Mouse (Mus musculus) gastrocnemius, adult 2 months (tissue): Measurements from ENCODE around the gene Spata5. TPM values are rescaled to one million over a fixed set of nuclear protein-coding genes. Genes with fewer than 3 reads are reported as not detected.

Experiments
- DNase-seq: peaks from one replicate; pipeline ENCODE4 v3.0.0; 2022
- H3K27ac ChIP-seq: fragments of 200-600 bp; 2 replicates; pipeline ENCODE4 v1.8.1; 2022; ENCODE audit warnings: mild to moderate bottlenecking
- H3K4me3 ChIP-seq: fragments of 200-600 bp; 2 replicates; pipeline ENCODE4 v1.8.1; 2022; ENCODE audit warnings: mild to moderate bottlenecking, moderate library complexity
- CTCF ChIP-seq: fragments of 200-600 bp; IDR thresholded peaks from 2 replicates; pipeline ENCODE4 v1.8.1; 2022; ENCODE audit warnings: antibody characterized with exemption, mild to moderate bottlenecking, moderate library complexity
- intact Hi-C: fragments of 180-260 bp; cut with DNase I; formaldehyde crosslinking; loops from one replicate; pipeline ENCODE4 v1.15.1; 2025
- total RNA-seq, 2 experiments: library from RNA; stranded (reverse); gene quantifications; 2 replicates each; pipeline ENCODE4 v1.2.3; 2021

Gene Spata5
- total RNA-seq, 2 experiments from 2014 or later = 10.3 to 10.8 TPM

DNA sequence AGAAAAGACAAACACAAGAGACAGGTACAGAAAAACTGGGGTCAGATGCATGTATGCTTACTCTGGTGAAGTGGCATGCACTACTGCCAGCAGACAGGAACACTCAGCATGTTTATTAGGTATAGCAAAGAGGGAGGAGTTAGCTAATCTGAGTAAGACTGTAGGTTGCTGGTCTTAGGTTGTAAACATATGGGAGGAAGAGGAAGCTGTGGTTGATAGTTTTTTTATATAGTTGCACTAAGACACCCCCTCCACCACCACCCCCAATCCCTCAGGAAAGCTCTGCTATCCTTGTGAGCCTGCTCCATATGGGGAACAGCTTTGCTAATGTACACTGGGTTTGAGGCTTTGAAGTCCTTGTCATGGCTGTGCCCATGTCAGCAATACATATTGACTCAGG is 10.7 kb downstream of the Spata5 start:
- intact Hi-C loops = no loop called here
- no peak for TF ChIP-seq CTCF
- no peak overlapping the region for H3K4me3 ChIP-seq
- no peak overlapping the region for H3K27ac ChIP-seq
- DNase-seq = no peak

DNA sequence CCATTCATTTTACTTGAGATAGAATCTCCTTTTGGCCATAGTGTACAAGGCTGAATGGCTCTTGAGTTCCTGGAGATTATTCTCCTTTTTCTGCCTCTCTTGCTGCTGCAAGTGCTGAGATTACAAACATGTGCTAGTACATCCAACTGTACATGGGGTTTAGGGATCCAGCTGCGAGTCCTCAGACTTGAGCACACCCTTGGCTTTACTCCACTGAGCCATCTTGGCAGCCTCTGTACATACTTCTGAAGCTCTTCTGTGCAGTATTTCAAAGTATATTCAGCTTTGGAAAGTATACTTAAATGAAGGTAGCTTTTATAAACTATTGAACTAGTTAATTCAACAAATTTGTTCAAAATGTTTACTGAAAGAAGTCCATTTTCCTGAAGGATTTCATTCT is 20.1 kb downstream of the Spata5 start:
- H3K27ac ChIP-seq = no peak overlapping the region
- H3K4me3 ChIP-seq = no peak overlapping the region
- DNase-seq = no peak
- intact Hi-C loops = no loop called here
- no peak for TF ChIP-seq CTCF

DNA sequence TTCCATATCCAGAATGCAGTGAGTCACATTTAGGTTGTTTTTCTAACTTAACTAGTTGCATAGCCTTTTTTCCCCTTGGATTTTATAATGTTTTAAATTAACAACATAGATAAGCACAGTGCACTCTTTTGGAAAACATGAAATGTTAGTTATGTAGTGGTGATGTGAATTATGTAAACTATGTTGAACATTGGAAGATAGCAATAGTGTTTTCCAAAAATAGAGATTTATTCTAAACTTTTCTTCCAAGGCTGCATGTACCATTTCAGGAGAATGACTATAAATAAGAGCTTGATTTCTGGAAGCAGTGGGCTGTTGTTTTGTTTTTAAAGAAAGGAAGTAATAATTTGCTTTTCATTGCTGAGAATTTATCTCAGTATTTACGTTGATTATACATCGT is 23.7 kb downstream of the Spata5 start:
- Histone ChIP-seq H3K4me3 (no peak overlapping the region), H3K27ac (no peak overlapping the region)
- no peak for DNase-seq
- no peak for TF ChIP-seq CTCF
- intact Hi-C loops = no loop called here

DNA sequence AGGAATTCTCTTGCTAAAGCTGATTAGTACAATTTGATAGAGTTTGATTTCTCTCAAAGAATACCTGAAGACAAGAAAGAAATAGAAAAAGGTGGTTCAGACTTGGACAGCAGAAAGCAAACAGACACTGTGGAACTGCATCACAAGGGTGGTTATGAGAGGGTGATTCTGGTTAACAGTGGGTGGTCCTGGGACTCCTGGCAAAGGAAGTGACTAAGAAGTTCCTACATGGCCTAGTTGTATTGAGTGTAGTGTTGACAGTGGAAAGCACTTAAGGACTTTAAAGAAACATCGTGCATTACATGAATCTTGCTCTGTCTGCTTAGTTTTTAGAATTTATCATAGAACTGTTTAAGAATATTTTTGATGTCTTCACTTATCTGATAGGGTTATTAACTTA is 36.3 kb downstream of the Spata5 start:
- DNase-seq = no peak
- Histone ChIP-seq H3K4me3 (no peak overlapping the region), H3K27ac (no peak overlapping the region)
- no peak for TF ChIP-seq CTCF
- intact Hi-C loops = no loop called here

DNA sequence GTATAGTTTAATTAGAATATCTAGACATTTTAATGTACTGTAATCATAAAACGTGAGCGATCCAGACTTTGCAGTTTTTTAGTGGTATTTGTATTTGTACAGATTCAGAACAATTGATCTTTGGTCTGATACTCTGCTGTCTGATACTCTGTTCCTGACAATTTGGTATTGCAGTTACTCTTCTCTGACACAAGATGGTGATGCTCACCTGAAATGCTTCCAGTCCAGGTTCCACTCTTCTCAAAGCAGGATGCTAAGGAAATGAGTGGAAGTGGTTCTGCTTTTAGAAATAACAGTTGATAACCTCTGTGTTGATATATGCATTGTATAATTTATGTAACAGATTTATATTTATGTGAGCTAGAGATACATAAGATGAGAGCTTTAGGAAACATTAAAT is 48.5 kb downstream of the Spata5 start:
- DNase-seq = no peak
- no peak overlapping the region for H3K4me3 ChIP-seq
- TF ChIP-seq CTCF = peak; percentile 65
- intact Hi-C loops = no loop called here
- H3K27ac ChIP-seq = no peak overlapping the region

DNA sequence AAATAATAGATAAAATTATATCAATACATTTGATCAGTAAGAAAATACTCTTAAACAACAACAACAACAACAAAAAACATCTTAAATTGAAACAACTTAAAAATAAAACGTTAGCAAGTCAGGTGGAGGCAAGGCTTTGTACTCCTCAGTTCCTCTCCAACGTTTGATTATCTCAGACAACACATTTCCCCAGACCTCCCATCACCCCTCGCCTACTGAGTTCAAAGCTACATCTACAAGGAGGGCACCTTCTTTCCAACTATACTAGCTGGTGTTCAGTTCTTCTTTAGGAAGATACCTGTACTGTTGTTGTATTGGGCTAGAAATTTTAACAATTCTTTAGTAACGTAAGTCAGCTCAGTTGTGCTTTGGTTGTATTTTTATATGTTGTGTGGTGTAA is 49.7 kb downstream of the Spata5 start:
- TF ChIP-seq CTCF = no peak
- no peak for DNase-seq
- intact Hi-C loops = no loop called here

DNA sequence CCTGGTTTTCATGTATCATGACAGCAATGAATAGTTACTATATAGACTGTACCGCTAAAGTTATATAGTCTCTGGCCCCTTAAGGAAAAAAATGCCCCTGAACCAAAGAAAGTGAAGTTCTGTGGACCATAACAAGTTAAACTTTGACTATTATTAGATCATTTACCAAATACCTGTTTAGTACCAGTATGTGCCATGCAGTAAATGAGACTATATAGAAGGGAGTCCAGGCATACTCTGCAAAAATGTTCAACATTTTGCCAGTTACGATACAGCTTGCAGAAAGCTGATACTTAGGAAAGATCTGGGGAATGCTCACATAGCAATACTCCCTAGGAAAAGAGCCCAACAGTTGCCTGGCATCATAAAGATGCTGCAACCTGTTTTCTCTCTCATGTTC is 51.2 kb downstream of the Spata5 start:
- DNase-seq = no peak
- no peak for TF ChIP-seq CTCF
- intact Hi-C loops = loop anchor here (5.0 to 10.0 kb wide), 4 partner anchors 114 to 731 kb away; no protein-coding TSS in a partner anchor
- H3K27ac ChIP-seq = no peak overlapping the region
- no peak overlapping the region for H3K4me3 ChIP-seq

More for the DNA sequence above, 49.7 kb downstream of the Spata5 start:
- no peak overlapping the region for H3K27ac ChIP-seq
- H3K4me3 ChIP-seq = no peak overlapping the region

DNA sequence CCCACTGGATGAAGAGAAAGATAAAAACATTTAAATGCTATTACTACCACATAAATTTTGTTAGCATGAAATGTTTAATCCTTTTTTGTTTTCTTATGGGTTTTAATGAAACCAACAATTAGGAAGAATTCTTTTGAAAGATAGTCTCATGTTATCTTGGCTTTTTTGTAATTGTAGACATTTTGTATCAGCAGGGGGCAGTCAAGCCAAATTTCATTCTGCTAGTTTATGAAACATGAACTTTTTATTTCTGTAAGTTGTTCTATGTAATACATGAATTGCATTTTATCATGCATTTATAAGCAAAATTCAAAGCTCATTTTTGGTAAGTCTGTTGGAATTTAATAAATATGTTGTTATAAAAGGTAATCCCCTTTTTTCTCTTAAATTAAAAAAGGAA is 52.8 kb downstream of the Spata5 start:
- Histone ChIP-seq H3K4me3 (no peak overlapping the region), H3K27ac (no peak overlapping the region; the same call in 1 of the 2 replicates)
- intact Hi-C loops = loop anchor here (5.0 to 10.0 kb wide), 4 partner anchors 112 to 730 kb away; no protein-coding TSS in a partner anchor
- TF ChIP-seq CTCF = peak; percentile 58
- no peak for DNase-seq

DNA sequence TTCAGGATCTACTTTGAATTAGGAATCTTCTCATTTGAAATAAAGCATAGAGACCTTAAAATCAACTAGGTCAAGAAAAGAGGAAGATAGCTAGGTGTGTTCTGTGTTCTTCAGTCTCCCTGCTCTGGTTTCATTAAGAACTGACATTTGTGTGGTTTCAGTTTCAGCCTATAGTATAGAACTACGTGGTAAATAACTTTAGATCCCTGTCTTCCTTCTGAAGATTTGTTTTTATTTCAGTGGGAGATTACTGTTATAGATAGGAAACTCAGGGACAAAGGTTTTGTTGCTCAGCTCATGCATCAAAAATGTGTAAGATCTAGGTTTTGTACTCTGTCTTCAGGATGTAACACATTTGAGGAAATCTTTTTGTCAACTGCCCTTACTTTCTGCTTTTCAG is 56.8 kb downstream of the Spata5 start:
- no peak for DNase-seq
- no peak for TF ChIP-seq CTCF
- Histone ChIP-seq H3K27ac (no peak overlapping the region; the same call in 1 of the 2 replicates), H3K4me3 (no peak overlapping the region; the same call in 1 of the 2 replicates)
- intact Hi-C loops = loop anchor here (5.0 to 10.0 kb wide), 4 partner anchors 108 to 638 kb away; partner anchors contain the start of gene Spry1

DNA sequence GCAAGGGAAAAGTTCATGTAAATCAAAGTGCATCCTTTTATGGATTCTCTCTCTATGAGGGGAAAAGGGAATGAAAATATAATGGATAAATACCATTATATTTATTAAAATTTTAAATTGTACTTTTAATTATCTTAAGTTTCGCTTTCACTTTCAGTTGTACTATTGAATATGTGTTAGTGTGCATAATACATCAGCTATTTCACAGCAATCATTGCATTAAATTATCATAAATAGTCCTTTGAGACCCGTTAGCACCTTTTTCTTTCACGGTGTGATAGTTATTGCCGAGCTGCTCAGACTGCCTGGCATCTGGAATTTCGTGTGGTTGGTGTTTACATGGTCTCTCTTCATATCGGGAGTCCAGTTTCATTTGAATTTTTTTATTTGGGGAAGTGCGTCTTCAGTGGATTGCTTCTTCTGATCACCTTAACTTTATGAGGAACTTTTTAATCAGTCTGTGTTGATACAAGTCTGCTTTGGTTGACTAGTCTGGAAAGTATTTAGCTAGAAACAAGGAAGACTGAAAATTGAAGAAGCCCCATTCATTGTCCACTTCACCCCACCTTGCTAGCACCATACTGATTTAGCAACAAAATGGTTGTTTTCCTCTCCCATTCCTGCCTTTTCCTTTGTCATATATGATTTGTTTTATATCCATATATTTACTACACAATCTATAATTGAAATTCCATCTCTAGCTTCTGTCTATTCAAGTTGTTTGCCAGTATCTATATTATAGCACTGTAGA is 57.9 kb downstream of the Spata5 start:
- peak overlapping the region; percentile 51; the same call in 1 of the 2 replicates for H3K27ac ChIP-seq
- peak overlapping the region; percentile 62 for H3K4me3 ChIP-seq
- TF ChIP-seq CTCF = no peak
- intact Hi-C loops = loop anchor here (5.0 to 10.0 kb wide), 4 partner anchors 107 to 637 kb away; partner anchors contain the start of gene Spry1
- no peak for DNase-seq

DNA sequence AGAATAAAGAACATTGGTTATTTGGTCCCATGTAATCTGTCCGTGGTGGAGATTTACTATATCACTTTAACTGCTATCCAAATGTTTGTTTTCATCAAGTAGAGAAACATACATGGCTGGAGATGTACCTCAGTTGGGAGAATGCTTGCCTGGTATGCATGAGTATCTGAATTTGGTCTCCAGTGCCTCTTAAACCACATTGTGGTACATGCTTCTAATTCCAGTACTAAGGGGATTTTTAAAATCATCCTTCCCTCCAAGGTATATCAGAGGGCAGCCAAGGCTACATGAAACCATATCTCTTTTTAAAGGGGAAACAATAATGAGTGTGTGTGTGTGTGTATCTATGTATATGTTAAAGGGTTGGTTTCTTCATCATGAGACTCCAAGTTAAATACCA is 60.1 kb downstream of the Spata5 start:
- DNase-seq = no peak
- intact Hi-C loops = loop anchor here (5.0 to 10.0 kb wide), 4 partner anchors 105 to 635 kb away; partner anchors contain the start of gene Spry1
- Histone ChIP-seq H3K27ac (no peak overlapping the region), H3K4me3 (no peak overlapping the region)
- no peak for TF ChIP-seq CTCF

DNA sequence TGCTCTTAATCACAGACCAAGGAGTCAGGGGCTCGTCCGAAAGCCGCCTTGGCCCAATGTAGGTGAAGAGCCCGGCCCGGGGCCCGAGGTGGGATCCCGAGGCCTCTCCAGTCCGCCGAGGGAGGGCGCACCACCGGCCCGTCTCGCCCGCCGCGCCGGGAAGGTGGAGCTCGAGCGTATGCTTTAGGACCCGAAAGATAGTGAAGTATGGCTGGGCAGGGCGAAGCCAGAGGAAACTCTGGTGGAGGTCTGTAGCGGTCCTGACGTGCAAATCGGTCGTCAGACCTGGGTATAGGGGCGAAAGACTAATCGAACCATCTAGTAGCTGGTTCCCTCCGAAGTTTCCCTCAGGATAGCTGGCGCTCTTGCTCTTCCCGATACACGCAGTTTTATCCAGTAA is 61.6 kb downstream of the Spata5 start:
- DNase-seq = no peak
- Histone ChIP-seq H3K27ac (no peak overlapping the region), H3K4me3 (no peak overlapping the region)
- intact Hi-C loops = no loop called here
- no peak for TF ChIP-seq CTCF

DNA sequence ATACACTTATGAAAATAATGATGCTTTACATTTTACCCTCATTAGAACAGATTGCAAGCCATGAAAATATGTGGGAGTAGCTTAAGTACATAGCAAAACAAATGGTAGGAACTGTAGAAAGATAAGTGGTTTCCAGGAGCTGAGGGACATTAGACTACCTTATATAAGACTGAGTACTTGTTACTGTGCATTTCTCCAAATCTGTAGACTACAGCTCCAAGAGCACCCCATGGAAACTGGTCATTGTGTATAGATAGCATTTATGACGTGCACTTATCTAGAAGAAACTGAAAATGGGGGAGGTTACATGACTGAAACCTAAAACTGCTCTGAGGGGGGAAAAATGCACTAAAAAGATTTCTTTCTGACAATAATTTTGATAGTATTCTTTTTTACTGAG is 63.0 kb downstream of the Spata5 start:
- intact Hi-C loops = no loop called here

More for the DNA sequence above, 63.0 kb downstream of the Spata5 start:
- TF ChIP-seq CTCF = no peak
- Histone ChIP-seq H3K27ac (no peak overlapping the region), H3K4me3 (no peak overlapping the region)
- DNase-seq = no peak
